Mouse (Mus musculus) left cerebral cortex, adult 8-10 months (tissue): Measurements from ENCODE around the gene Fgfr2. TPM values are rescaled to one million over a fixed set of nuclear protein-coding genes. Genes with fewer than 3 reads are reported as not detected.

Experiments
- DNase-seq, 2 experiments: peaks; one replicate each; pipeline ENCODE4 v3.0.0; 2022; ENCODE audit warnings: low spot score in 2 of 2
- total RNA-seq, 4 experiments: library from RNA; stranded (reverse); gene quantifications; 2 replicates each; pipeline ENCODE4 v1.2.4; 2022

Fgfr2 gene
- total RNA-seq, 4 experiments from 2014 or later: 50.6 to 73.1 (median 64.8) TPM

DNA sequence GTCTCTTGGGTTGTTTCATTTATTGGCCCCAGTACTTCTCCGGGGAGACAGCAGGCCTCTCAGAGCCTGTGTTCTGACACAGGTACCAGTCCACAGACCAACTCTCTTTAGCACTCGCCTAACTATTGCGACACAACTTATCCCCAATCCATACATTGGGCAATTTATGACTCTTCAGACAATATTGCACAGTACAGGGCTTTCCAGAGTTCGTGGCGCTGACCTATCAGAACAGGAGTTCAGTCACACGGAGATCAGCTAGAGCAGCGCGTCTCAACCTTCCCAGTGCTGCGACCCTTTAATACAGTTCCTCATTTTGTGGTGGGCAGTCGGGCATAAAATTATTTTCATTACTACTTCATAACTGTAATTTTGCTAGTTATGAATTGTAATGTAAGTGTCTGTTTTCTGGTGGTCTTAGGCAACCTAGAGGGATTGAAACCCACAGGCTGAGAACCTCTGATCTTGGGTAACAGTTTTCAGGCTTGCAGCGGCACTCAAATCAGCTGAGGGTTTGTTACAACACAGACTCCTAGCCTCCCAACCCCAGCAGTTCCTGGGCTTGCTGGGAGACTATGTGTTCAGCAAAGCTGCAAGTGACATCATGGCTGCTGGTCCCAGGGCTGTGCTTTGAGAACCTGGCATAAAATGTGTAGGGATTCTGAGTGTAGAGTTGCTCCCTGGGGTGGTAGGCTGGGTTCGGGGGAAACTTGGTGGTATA is 2283.6 kb downstream of the Fgfr2 start:
- no peak for DNase-seq

DNA sequence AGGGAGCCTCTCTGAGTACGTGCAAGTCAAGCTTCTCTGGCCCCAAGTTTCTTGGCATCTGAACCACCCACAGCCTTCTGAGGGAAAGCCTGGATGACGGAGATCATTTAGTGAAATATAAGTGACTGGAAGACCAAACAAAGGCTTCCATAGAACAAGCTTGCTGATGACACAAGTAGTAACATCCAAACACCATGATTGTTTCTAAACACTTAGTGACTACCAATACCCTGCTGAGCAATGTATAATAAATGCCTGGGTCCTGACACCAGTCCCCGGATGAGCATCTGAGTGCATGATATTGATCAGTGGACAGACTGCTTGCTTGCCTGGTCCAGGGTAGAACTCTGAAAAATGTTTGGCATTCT is 2284.5 kb downstream of the Fgfr2 start:
- no peak for DNase-seq

DNA sequence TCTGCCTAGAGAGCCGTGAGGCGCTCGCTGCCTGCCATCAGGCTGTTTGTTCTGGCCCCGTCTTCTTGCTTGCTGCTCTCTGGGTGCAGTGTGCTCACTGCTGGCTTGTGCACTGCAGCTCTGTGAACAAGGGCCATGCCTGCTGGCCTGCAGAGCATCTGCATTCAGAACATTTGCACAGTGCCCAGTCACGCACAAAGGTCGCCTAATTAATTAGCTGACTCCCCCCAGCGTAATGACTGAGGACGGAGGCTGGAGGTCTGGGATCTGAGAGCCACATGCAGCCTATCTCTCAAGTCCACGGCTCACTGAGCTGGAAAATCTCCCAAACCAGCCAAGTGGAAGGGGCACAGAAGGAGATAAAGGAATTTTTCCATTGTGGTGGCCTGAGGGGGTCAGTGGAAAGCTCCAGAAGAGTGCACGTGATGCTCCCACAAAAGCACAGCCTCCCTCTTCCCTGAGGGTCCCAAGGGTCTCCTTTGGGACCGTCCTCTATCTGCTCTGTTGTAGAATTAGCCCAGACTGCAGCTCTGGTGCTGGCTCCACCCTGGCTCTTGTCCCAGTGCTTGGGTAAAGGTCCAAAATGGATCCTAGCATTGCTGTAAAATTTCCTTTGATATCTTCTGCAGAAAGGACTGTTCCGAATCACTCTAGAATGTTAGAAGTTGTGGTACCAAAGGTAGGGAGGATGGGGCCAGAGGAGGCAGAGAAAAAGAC is 2285.1 kb downstream of the Fgfr2 start:
- DNase-seq: no peak

DNA sequence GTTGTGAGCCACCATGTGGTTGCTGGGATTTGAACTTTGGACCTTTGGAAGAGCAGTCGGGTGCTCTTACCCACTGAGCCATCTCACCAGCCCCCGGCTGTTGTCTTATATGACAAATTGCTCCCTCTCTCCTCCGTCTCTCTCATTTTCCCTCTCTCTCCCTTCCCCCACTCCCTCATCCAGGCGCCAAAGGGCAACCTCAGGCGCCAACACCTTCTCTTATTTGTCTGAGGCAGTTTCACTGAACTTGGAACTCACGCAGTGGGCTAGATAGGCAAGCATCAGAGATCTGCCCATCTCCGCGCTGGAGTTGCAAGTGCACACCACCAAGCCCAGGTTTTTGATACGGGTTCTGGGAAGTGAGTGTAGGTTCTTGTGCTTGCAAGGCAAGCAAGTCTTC is 2287.1 kb downstream of the Fgfr2 start:
- no peak for DNase-seq

DNA sequence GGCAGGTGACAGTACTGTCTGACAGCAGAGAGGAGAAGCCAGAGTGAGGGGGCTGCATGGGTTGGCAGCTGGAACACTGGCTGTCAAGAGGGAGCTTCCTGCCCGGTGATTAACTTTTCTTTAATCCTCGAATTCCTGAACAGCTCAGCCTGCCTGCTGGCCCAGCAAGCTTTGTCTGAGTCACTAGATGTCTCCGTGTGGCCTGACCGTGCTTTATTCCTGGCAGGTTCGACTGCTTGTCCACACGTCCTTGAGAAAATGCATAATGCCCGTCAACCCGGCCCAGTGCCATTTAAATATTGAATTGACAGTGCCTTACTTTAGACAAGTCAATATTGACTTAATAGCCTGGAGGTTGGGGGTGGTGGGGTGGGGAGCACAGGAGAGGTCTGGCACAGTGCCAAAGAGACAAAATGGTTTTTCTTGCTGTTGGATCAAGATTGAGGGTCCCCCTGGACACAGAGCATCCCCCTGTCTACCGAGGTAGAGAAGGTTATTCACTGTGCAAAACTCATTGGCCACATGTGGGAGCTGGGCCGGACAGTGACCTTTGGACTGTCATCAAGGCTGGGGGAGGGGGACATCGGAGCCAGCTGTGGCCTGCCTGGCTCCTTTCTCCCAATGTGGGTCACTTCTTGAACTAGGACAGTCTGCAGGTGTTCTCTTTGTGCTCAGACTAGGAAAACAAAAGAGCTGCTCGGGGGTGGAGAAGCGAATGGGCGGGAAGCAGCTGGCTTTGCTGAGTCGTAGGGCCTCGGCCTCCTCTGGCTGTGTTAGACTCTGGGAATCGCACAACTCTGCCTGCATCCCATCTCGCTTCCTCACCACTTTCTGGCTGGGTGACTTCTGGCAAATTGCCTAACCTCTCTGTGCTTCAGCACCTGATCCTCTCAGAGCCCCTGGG is 2287.9 kb downstream of the Fgfr2 start:
- DNase-seq: no peak

DNA sequence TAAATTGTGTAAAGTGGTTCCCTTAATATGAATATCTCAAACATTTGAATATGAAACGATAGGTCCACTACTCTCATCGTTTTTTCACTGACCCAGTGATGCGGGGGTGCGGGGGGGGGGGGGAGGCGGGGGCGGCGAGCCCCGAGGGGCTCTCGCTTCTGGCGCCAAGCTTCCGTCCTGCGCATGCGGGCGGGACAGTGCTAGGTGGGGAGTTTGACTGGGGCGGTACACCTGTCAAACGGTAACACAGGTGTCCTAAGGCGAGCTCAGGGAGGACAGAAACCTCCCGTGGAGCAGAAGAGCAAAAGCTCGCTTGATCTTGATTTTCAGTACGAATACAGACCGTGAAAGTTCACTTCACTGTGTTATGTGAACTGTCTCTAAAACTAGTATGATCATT is 2288.9 kb downstream of the Fgfr2 start:
- DNase-seq: no peak

DNA sequence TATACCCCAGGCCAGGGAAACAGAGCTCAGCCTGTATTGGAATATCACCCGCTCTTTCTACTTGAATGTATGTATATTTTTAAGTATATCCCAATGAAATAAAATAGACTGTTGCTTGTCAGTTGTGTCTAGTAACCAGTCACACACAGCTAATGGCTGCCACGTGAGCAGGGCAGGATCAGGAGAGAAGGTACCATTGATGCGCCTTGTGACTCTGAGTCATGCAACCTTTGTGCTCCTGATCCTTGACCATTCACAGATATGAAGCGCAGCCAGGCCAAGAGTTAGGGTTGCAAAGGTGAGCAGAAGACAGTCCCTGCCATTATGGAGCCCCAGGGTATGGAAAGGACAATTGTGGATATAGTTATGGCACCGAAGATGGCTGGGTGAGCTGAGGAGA is 2291.6 kb downstream of the Fgfr2 start:
- DNase-seq: no peak

DNA sequence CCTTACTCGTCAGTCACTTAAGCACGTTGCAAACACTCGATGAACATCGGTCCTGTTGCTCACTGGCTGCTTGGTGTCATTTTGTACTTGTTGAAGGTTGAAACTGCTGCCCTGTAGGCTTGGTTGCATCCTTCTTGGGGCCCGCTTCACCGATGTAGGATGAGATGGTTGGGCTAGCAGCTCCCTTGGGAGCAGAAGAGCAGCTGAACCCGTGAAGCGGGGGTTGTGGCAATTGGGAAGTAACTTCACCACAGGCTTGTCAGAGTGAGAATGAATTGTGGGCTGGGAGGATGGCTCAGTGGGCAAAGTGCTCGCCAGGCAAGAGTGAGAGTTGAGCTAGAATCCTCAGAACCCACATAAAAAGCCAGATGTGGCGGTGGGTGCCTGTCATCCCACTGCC is 2294.7 kb downstream of the Fgfr2 start:
- DNase-seq: no peak

DNA sequence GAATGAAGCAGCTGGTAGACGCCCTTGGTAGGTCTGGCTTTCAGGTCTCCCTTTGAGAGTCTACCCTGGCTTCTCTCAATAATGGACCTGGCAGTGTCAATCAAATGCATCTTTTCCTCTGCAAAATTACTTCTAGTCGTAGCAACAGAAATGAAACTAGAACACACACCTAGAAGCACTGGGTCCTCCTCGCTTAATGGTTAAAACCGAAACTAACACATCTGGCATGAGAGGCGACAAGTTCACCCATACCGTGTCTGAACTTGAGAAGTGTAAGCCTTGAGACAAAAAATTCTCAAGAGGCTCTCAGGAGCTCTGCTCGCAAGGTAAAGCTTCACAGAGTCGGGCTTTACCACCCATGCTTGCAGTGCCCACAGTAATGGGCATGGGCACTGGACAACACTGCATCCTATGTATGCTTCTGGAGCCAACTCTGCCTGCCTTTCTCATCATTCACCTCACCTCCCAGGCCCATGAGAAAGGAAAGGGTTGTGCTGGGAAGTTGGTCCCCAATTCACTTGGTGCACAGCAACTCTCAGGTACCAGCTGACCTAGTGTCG is 2295.2 kb downstream of the Fgfr2 start:
- no peak for DNase-seq

DNA sequence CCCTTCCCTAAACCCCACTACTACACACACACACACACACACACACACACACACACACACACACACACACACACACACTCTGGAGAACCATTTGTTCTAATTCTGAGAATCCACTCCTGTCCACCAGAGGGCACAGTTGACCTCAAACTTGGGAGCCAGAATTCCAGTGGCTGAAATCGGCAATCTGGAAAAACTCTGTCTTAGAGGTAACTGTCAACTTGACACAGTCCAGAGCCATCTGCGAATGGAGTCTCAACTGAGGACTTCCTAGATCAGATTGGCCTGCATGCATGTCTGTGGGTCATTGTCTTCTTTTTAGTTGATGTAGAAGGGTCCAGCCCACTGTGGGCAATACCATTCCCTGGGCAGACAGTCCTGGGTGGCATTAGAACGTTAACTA is 2295.7 kb downstream of the Fgfr2 start:
- no peak for DNase-seq

DNA sequence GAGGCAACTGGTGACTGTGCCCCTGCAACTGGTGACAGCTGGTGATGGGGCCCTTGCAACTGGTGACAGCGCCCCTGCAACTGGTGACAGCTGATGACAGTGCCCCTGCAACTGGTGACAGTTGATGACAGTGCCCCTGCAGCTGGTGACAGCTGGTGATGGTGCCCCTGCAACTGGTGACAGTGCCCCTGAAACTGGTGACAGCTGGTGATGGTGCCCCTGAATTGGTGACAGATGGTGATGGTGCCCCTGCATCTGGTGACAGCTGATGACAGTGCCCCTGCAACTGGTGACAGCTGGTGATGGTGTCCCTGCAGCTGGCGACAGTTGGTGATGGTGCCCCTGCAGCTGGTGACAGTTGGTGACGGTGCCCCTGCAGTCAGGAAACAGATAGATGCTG is 2296.8 kb downstream of the Fgfr2 start:
- DNase-seq: no peak

DNA sequence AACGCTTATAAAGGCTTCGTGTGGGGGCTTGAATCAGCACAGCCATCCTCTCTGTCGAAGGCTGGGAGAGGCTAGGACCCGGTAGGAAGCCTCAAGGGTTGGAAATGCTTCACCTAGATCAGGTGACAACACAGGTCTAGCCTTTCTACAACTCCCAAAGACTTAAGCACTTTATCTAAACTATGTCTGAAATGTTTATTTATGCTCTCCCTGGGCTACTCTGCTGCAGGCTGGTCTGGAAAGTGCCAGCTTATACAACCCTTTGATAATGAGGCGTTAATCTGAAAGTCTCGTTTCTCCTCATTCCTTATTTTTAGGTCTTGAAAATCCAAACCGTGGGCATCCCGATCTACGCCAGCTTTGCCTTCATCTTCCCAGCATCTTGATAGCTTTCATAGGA is 2299.2 kb downstream of the Fgfr2 start:
- no peak for DNase-seq

DNA sequence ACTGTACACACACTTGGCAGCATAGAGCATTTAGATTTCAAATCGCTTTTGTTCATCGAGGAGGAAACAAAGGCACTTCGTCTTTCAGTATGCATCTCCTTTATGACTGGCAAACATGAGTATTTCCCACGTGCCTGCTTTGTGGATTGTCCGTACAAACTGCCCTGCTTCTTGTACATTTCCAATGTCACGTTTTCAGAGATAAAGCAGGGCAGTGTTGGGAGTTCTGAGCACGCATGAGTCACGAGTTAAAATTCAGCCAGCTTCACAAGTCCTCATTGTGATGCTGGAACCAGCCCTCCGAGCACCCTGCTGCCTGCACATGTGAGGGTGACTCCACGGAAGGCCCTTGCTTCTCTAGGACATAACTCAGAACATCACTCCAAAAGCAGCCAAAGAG is 2303.5 kb downstream of the Fgfr2 start:
- peak in 1 of 2 experiments; percentile 72 for DNase-seq

DNA sequence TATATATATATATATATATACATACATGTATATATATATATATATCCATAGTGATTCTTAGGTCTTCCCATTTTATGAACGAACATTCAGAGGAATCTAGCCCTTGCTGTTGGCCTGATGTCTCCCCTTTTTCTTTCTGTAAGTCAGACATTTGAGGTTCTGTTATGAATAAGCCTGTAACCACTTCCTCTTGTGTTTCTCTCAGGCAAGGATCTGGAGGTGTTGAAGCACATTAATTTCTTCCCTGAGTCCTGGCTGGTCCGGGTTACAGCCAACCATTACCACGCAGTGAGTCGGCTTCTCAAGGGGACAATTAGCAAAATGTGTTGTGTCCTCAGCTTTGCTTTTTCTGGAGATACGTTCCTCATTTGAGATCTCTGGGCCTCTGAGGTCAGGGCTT is 2304.3 kb downstream of the Fgfr2 start:
- DNase-seq: no peak

DNA sequence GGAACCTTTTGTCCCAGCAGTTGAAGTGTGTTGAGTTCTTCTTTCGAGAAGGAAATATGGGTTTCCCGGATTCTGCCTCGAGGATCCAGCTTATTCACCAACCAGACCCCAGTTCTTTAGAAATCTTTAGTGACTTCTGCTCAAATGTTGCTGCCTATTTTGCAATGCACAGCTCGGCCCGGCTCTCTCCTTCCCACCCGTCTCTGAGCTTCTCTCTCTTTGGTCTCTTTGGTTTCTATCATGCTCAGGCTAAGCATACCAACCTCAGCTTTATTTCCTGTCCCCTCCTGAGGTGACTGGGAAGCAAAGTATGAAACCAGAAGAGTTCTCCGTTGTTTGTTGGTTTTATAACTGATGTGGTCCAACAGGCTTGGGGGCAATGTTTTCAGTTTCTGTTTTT is 2306.9 kb downstream of the Fgfr2 start:
- no peak for DNase-seq

DNA sequence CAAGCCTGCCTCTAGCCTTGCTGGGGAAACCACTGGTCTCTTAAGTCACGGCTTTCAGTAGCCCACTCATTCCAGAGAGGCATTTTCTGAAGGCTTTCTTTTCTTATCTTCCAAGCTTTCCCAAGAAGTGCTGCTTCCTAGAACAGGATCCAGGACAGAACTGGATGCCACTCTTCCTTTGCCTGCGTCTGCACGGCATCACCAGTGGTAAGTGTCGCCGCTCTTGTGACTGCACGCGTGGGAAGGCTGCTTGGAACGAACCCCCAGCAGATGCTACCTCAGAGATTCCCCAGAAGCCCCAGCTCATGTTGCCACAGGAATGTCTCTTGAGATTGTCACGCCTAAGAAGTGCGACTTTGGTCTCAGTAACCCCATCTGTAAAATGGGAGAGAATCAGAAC is 2307.5 kb downstream of the Fgfr2 start:
- DNase-seq: peak in 1 of 2 experiments; percentile 58

DNA sequence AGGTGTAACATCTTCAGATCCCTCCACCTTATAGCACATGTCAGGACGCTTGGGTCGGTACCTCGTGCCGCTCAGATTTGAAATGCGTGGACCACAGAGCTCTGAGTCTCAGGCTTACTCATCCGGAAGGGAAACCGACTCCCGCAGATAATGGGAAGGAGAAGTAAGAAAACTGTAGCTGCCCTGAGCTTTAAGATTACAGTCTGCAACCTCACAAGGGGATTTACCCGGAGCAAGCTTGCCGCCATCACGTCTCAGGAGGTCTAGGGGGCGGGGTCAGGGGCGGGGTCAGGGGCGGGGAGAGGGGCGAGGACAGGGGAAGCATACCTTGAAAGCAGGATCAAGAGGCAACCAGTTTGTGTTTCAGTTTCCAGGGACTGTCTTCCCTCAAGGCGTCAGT is 2310.7 kb downstream of the Fgfr2 start:
- no peak for DNase-seq

DNA sequence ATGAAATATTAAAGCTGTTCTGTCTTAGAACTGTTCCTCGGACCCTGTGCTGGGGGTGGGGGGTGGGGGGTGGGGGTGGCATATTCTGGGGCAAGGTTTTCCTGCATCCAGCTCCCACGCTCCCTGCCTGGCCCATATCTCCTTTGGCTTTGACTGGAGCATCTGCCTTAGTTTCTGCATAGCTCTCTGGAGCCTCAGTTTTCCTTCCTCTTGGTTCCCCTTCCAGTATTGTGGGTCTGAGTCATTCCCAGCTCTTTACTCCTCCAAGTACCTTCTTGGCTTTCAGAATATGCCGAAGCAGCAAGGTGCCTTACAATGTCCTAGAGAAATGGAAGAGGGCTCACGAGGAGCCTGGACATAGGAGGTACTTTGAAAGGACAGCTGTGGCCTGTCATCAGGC is 2312.9 kb downstream of the Fgfr2 start:
- no peak for DNase-seq

DNA sequence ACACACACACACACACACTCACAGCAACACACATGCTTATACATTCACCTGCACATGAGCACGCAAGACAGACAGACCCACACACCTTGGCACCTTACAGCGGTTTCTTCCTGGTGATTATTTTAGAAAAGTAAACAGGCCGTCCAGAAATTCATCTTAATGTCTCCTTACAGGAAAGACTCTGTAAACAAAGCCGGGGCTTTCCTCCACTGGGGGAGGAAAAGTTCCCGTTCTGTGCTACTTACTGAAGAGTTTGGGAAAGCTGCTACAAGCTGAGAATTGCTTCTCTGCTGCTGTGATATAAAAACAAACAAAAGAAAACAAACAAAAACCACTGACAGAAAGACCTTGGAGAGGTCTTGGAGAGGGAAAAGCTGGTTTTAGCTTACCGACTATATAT is 2314.5 kb downstream of the Fgfr2 start:
- DNase-seq: no peak

DNA sequence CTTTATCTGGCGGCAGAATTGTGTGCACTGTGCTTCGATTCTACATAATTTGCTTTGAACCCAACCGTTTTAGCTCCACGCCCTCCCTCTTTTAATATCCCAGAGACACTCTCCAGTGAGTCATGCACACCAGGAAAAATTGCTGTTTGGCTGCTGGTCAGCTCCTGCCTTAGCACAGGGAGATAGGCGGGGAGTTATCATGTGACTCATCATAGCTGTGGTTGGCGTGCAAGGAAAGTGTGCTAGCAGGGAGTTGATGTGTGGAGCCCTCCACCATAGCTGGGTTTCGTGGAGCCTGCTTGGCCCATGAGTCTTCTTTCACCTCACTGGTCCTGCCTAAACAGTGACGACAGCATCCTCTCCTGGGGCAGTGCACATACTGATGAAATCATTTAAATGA is 2315.4 kb downstream of the Fgfr2 start:
- peak; percentile 21 to 77 for DNase-seq

DNA sequence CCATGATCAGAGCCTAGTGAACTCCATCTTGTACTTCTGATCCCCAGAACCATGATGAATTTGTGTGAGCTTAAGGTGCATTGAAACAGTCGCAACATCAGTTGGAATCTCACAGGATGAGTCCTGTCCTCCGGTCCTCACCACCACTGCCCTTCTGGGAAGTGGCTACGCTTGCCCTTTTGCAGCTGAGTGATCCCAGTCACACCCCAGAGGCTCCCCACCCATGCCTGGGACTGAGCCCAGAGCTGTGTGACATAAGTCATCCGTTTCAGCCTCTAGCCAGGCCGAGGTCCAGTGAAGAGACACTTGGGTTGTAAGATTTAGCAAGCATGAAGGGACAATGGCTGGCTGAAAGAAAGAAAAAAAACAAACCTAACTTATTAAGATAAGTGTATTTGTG is 2318.2 kb downstream of the Fgfr2 start:
- no peak for DNase-seq

DNA sequence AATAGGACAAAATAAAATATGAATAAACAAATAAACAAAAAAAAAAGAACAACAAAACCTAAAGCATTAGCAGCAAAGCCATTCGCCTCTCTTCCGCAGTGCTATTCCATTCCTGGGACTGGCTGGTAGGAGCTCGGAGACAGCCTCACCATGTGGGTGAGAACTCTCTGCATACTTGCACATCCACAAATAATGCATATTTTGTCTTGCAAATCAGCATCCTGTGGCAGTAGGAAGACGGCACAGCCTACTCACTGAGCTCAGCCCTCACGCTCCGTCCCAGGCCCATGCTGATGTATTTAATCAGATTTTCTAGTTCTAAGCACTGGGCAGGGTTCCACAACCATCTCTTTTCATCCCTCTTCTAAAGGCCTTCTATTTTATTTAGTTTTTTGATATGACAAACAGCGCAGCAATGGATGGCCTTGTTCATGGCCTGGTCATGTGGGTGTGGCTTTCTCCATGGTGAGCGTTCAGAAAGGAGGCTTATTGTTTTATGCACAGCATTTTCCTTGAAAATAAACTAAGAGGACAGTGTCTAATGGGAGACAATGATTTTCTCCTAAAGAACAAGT is 2319.8 kb downstream of the Fgfr2 start:
- no peak for DNase-seq
